41 mouse cellular contexts compared by ENCODE assay signal in the genomic region with DNA sequence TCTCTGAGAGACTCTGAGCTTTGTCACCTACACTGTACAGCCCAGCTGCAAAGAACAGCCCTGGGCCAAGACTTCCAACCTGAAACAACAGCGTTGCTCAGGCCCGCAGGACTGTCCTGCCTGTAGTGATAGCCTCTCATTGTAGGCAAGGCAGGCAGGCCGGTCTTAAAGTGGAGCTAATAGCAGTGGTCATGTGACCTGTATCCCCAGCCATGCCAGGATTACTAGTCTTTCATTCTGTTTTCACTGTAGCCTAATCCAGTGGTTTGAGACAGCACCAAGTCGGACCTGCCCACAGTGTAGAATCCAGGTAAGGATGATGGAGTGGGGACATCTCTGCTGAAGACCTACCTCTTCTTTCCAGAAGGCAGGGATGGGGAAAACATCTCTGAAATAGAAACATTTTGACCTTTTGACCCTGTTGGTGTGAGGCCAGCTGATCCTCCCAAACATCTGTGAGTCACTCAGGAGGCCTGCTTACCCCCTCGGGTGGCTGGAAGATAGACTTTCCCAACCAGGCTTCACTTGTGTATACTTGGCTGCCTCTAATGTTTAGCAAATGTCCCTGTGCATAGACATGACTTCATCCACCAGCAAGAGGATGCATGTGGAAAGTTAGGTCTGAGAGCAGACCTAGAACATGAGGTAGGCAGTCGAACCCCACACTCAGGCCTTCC. TPM values are rescaled to one million over a fixed set of nuclear protein-coding genes. Genes with fewer than 3 reads are reported as not detected.
DNase-seq lines count a peak whose midpoint lies in the region; ATAC-seq and TF ChIP-seq lines count a peak whose summit lies in the region.
"Had no signal": no experiment of that assay in that cellular context is flagged by ENCODE, and none has a peak within 500 bp of the region (broad histone marks: within the 10 kb centered on the region; RNA-seq: fewer than 3 reads in every experiment).

No protein-coding gene starts in this region.

- no peak for ATAC-seq in lung, embryonic 14.5 days (ENCODE audit: insufficient read depth)
- ATAC-seq: activated CD4-positive, CD25-positive, alpha-beta regulatory T cell, adult 4 months; forebrain, embryonic 15.5 days; inflammation-experienced regulatory T-cells, adult 6 months; midbrain, embryonic 15.5 days had no signal

- no peak overlapping the region for H3ac ChIP-seq in myocyte (ENCODE audit: control insufficient read depth, insufficient read length)

- peaks cover 6% of the 10 kb centered on the region; the same call in 1 of the 2 replicates for H3K4me1 ChIP-seq in lung, embryonic 14.5 days (ENCODE audit: insufficient read depth)

- H3K4me3 ChIP-seq in lung, embryonic 14.5 days (ENCODE audit: low read depth, low read length) = no peak overlapping the region
- H3K4me3 ChIP-seq in myocyte = no peak overlapping the region
- no peak overlapping the region for H3K4me3 ChIP-seq in layer of hippocampus, adult 2 months
- H3K4me3 ChIP-seq: forebrain, embryonic 15.5 days; hindbrain, embryonic 15.5 days; limb, embryonic 13.5 days; lung, embryonic 15.5 days; midbrain, embryonic 10.5 days; midbrain, embryonic 15.5 days; neural tube, embryonic 12.5 days had no signal

- no peak for TF ChIP-seq POLR2A in myocyte (IDR thresholded peaks at IDR 0.05; ENCODE audit: insufficient read length, low read depth)

- no peaks in the 10 kb centered on the region for H3K27me3 ChIP-seq in lung, embryonic 14.5 days (ENCODE audit: insufficient read depth, low read length)
- no peaks in the 10 kb centered on the region for H3K27me3 ChIP-seq in myocyte (ENCODE audit: control insufficient read depth, insufficient read depth, insufficient read length)
- H3K27me3 ChIP-seq: forebrain, embryonic 15.5 days; hindbrain, embryonic 15.5 days; limb, embryonic 13.5 days; lung, embryonic 15.5 days; midbrain, embryonic 15.5 days; neural tube, embryonic 12.5 days had no signal

- no peak overlapping the region for H3K27ac ChIP-seq in lung, embryonic 14.5 days (ENCODE audit: low read depth)
- H3K27ac ChIP-seq in layer of hippocampus, adult 2 months = no peak overlapping the region
- H3K27ac ChIP-seq: forebrain, embryonic 15.5 days; hindbrain, embryonic 15.5 days; limb, embryonic 13.5 days; lung, embryonic 15.5 days; midbrain, embryonic 10.5 days; midbrain, embryonic 15.5 days; neural tube, embryonic 12.5 days had no signal

- WGBS in lung, embryonic 14.5 days = 73% methylated on average over 6 of the region's 6 CpGs

- no peaks in the 10 kb centered on the region for H3K9me3 ChIP-seq in lung, embryonic 14.5 days (ENCODE audit: low read depth, low read length)
- H3K9me3 ChIP-seq: forebrain, embryonic 15.5 days; hindbrain, embryonic 15.5 days; limb, embryonic 13.5 days; lung, embryonic 15.5 days; midbrain, embryonic 10.5 days; midbrain, embryonic 15.5 days; neural tube, embryonic 12.5 days had no signal

- no peak overlapping the region for H3K9ac ChIP-seq in lung, embryonic 14.5 days
- H3K9ac ChIP-seq: forebrain, embryonic 15.5 days; hindbrain, embryonic 15.5 days; limb, embryonic 13.5 days; lung, embryonic 15.5 days; midbrain, embryonic 15.5 days; neural tube, embryonic 12.5 days had no signal

- peak; percentile 50 for DNase-seq in lung, embryonic 14.5 days
- no peak for DNase-seq in lung, postnatal 36 days
- DNase-seq in 416B (ENCODE audit: low read depth) (peak; percentile 36), MN1 (ENCODE audit: low spot score) (peak; percentile 67)
- DNase-seq in layer of hippocampus, adult 2 months (ENCODE audit: low spot score in 2 of 2) = no peak
- DNase-seq in adrenal gland, postnatal 10 days = no peak
- DNase-seq: adrenal gland, postnatal 14 days; cerebellum, adult 11 months; cerebellum, adult 9-10 months; cerebellum, postnatal 36 days; gastrocnemius, postnatal 25 days; heart, adult 11 months; heart, postnatal 4 days; kidney, adult 11 months; kidney, postnatal 36 days; right cerebral cortex, adult 18-20 months; spleen, adult 18-20 months; thymus, adult 18-20 months; thymus, postnatal 25 days had no signal

- no peak overlapping the region for H3K4me2 ChIP-seq in lung, embryonic 14.5 days
- no peak overlapping the region for H3K4me2 ChIP-seq in myocyte (ENCODE audit: low read depth)
- H3K4me2 ChIP-seq: forebrain, embryonic 15.5 days; heart, embryonic 11.5 days; hindbrain, embryonic 15.5 days; limb, embryonic 13.5 days; liver, embryonic 11.5 days; lung, embryonic 15.5 days; midbrain, embryonic 15.5 days; neural tube, embryonic 12.5 days had no signal

- H3K79me2 ChIP-seq in myocyte (ENCODE audit: control insufficient read depth, insufficient read depth) = peaks cover 31% of the 10 kb centered on the region

- no peak for TF ChIP-seq CTCF in lung, embryonic 14.5 days (IDR thresholded peaks at IDR 0.05; ENCODE audit: low read depth)
- no peak for TF ChIP-seq CTCF in layer of hippocampus, adult 2 months (conservative IDR thresholded peaks at IDR 0.05)

- peaks cover 34% of the 10 kb centered on the region for H3K36me3 ChIP-seq in lung, embryonic 14.5 days (ENCODE audit: insufficient read depth)
- H3K36me3 ChIP-seq in myocyte (ENCODE audit: control insufficient read depth, insufficient read depth) = no peaks in the 10 kb centered on the region
- H3K36me3 ChIP-seq: hindbrain, embryonic 15.5 days; midbrain, embryonic 15.5 days had no signal

TF ChIP-seq in myocyte, 11 proteins besides CTCF, POLR2A, EP300 and RAD21:
- TF ChIP-seq POLR2AphosphoS2 (IDR thresholded peaks at IDR 0.05; ENCODE audit: insufficient read length, low read depth) = no peak
- TF ChIP-seq E2F4 (IDR thresholded peaks at IDR 0.05; ENCODE audit: insufficient read depth) = no peak
- peak; percentile 54 for TF ChIP-seq USF1 (IDR thresholded peaks at IDR 0.05; ENCODE audit: low read depth)
- no peak for TF ChIP-seq TCF12 (IDR thresholded peaks at IDR 0.05; ENCODE audit: insufficient read depth, poor library complexity, severe bottlenecking)
- no peak for TF ChIP-seq MYOG (IDR thresholded peaks at IDR 0.05; ENCODE audit: control insufficient read depth in 1 of 3, insufficient read depth in 1 of 3, insufficient read length in 2 of 3, low read depth in 2 of 3)
- no peak for TF ChIP-seq REST (IDR thresholded peaks at IDR 0.05; ENCODE audit: insufficient read depth, insufficient read length)

RNA-seq across cellular contexts. Expression of a gene that starts 5.8 kb away (rescaled TPM):
- 30.7 and 31.2 TPM in 2 replicates for polyA plus RNA-seq in lung, embryonic 14.5 days (2014; fragmentation: Nextera tagmentation; extraction: Ambion mirVana)
- 4.7 TPM for polyA plus RNA-seq in myocyte (2012; fragmentation: generic; extraction: Trizol)
- total RNA-seq in layer of hippocampus, adult 2 months (2021) = 10 to 100 TPM; 23.1 to 23.9 TPM
- 1 to 10 TPM; 5.1 to 7.4 TPM for total RNA-seq in adrenal gland, postnatal 10 days (2021)

RNA-seq across cellular contexts. Expression of a gene that starts 19.6 kb away (rescaled TPM):
- 18.1 and 18.8 TPM in 2 replicates for polyA plus RNA-seq in lung, embryonic 14.5 days (2014; fragmentation: Nextera tagmentation; extraction: Ambion mirVana)
- 1.2 TPM for polyA plus RNA-seq in myocyte (2012; fragmentation: generic; extraction: Trizol)
- 1 to 10 TPM; 5.4 to 5.7 TPM for total RNA-seq in layer of hippocampus, adult 2 months (2021)
- total RNA-seq in adrenal gland, postnatal 10 days (2021) = 10 to 100 TPM; 19.0 to 22.5 TPM

RNA-seq across cellular contexts. Expression of a gene that starts 20.3 kb away (rescaled TPM):
- polyA plus RNA-seq in lung, embryonic 14.5 days (2014; fragmentation: Nextera tagmentation; extraction: Ambion mirVana) = 2.7 TPM in 2 replicates
- 0.06 TPM for polyA plus RNA-seq in myocyte (2012; fragmentation: generic; extraction: Trizol)
- 100 to 1,000 TPM; 532 to 547 TPM for total RNA-seq in layer of hippocampus, adult 2 months (2021)
- 1 to 10 TPM; 1.6 to 2.7 TPM for total RNA-seq in adrenal gland, postnatal 10 days (2021)
- total RNA-seq: heart, postnatal 4 days; megakaryocyte progenitor cell, adult 5-6 weeks had no signal
- polyA plus RNA-seq: activated CD4-positive, CD25-positive, alpha-beta regulatory T cell, adult 4 months; heart, postnatal 0 days; inflammation-experienced regulatory T-cells, adult 6 months had no signal

RNA-seq across cellular contexts. Expression of a gene that starts 27.1 kb away (rescaled TPM):
- polyA plus RNA-seq in lung, embryonic 14.5 days (2014; fragmentation: Nextera tagmentation; extraction: Ambion mirVana) = 4.0 and 4.5 TPM in 2 replicates
- polyA plus RNA-seq in myocyte (2012; fragmentation: generic; extraction: Trizol) = not detected
- 1 to 10 TPM; 1.1 to 1.7 TPM for total RNA-seq in layer of hippocampus, adult 2 months (2021)
- total RNA-seq in adrenal gland, postnatal 10 days (2021) = under 1 TPM; 0.48 to 0.85 TPM
- total RNA-seq: gastrocnemius, postnatal 25 days; left cerebral cortex, postnatal 36 days; megakaryocyte progenitor cell, adult 5-6 weeks had no signal
- polyA plus RNA-seq: activated CD4-positive, CD25-positive, alpha-beta regulatory T cell, adult 4 months; inflammation-experienced regulatory T-cells, adult 6 months had no signal

RNA-seq across cellular contexts. Expression of a gene that starts 27.5 kb away (rescaled TPM):
- not detected in 2 replicates for polyA plus RNA-seq in lung, embryonic 14.5 days (2014; fragmentation: Nextera tagmentation; extraction: Ambion mirVana)
- polyA plus RNA-seq in myocyte (2012; fragmentation: generic; extraction: Trizol) = not detected
- not detected for total RNA-seq in layer of hippocampus, adult 2 months (2021)
- total RNA-seq in adrenal gland, postnatal 10 days (2021) = not detected
- total RNA-seq: adrenal gland, postnatal 14 days; gastrocnemius, postnatal 25 days; heart, postnatal 4 days; layer of hippocampus, adult 8-10 months; layer of hippocampus, postnatal 25 days; left cerebral cortex, adult 8-10 months; left cerebral cortex, postnatal 36 days; MEL had no signal
- polyA plus RNA-seq: activated CD4-positive, CD25-positive, alpha-beta regulatory T cell, adult 4 months; embryonic facial prominence, embryonic 11.5 days; forebrain, embryonic 15.5 days; heart, embryonic 11.5 days; heart, postnatal 0 days; hindbrain, embryonic 15.5 days; inflammation-experienced regulatory T-cells, adult 6 months; kidney, embryonic 14.5 days; limb, embryonic 13.5 days; liver, embryonic 11.5 days; lung, embryonic 15.5 days; midbrain, embryonic 10.5 days; midbrain, embryonic 15.5 days; neural tube, embryonic 12.5 days; stomach, embryonic 16.5 days had no signal

Comparison
In these comparisons a context has a peak if more than half of its experiments do, and no peak if none do; other contexts are left out.
1. DNase-seq: peak in lung, embryonic 14.5 days (single experiment), 416B (single experiment) and MN1 (single experiment); none in lung, postnatal 36 days (single experiment), layer of hippocampus, adult 2 months (0 of 2) and adrenal gland, postnatal 10 days (single experiment).
2. RNA of a gene that starts 20.3 kb away (total RNA-seq): 532 to 547 TPM in layer of hippocampus, adult 2 months; 1.6 to 2.7 TPM in adrenal gland, postnatal 10 days; every median in the first group is over 100 times any median in the second.